Mouse (Mus musculus) R1 (cell line): ENCODE measurements around the gene Trpc4ap.

Experiments
- DNase-seq: peaks from one replicate; pipeline ENCODE4 v3.0.0-alpha.2; 2018; ENCODE audit warnings: low read depth, low spot score

Trpc4ap gene

DNA sequence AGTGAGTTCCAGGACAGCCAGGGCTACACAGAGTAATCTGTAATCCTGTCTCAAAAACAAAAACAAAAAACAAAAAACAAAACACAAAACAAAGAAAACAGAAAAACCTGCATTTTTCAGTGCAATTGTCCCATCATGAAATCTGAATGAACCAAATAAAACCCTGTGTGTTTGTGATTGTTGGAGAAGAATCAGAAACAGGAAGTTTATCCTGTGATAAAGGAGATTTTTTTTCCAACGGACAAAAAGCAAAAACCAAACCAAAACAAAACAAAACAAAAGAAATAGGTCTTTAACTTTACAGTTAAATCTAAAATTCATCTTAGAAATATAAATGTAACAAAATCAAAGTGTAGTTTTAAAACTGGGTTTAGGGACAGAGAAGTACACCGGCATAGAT lies 2.4 kb upstream of the Trpc4ap start:
- no peak for DNase-seq

GRCm38 (mm10) chr2:155693136-155693535 lies 952 bp upstream of the Trpc4ap start:
- DNase-seq: no peak

DNA sequence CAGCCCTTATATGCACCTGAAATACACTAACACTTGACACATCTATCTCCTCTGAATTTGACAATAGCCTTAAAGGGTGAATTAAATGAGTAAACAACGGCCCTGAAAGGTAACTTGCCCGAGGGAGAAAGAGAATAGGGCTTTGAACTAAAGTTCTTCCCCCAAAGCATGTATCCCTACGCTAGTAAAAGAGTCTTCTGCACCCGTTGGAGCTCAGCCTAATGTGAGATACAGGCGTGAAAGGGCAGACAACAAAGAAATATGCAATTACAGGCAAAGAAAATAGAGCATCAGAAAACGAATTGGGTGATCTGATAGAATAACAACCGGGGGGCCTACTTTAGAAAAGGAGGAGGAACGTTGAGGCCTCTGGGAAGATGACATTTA lies 855 bp downstream of the Trpc4ap start:
- no peak for DNase-seq

DNA sequence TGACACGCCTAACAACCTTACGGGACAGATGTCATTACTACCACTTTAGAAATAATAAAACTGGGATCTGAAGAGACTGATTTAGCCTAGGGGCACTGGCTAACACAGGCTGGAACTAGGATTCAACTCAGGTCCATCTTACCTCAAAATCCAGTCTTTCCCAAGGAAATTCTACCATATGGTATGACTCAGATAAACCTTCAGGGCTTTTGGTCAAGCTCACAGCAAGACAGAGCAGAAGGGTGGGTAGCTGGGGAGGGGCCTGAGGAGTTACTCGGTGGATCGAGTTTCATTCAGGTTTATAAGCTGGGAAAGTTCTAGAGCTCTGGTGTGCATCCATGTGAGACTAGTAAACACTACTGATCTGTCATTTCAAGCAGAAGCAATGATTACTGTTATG lies 3.0 kb downstream of the Trpc4ap start:
- DNase-seq: no peak

- DNase-seq: no peak
Observed at GRCm38 (mm10) chr2:155687746-155688145, 4.4 kb downstream of the Trpc4ap start.

DNA sequence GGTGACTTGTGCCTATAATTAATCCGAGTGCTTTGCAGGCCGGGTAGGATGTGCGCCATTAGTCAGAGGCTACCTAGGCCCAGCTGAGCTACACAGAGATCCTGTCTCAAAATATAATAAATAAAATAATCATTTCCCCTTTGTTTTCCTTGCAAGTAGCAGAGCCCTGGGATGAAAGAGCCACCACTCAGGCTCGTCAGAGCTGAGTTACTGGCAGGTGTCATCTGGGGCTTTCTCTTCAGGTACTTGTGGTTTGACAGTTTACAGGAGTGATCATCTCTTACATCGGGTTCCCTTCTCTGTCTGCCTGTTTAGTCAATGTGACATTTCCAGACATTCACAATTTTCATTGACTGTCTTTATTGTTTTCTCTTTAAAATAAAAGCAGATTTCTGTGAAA lies 5.6 kb downstream of the Trpc4ap start:
- no peak for DNase-seq

GRCm38 (mm10) chr2:155683821-155684220 lies 8.4 kb downstream of the Trpc4ap start:
- DNase-seq: no peak

DNA sequence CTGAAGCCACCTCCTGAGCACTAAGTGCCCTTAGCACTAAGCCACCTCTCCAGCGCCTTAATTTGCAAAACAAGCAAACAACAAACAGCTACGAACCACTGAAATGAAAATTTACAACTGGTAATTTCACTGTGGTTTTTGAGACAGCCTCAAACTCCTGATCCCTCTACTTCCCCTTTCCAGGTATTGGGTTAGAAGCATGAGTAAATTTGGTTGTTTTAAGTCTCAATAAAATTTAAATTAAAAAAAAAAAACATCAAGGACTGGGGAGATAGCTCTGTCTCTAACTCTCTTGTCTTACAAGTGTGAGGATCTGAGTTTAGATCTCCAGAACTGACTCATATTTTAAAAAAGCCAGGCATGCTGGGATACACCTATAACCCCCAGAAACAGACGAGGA lies 9.0 kb downstream of the Trpc4ap start:
- DNase-seq: no peak

- DNase-seq: no peak
Observed at GRCm38 (mm10) chr2:155681874-155682273, 10.3 kb downstream of the Trpc4ap start.

- no peak for DNase-seq
Observed at GRCm38 (mm10) chr2:155681194-155681593, 11.0 kb downstream of the Trpc4ap start.

- DNase-seq: no peak
Observed at GRCm38 (mm10) chr2:155680591-155680990, 11.6 kb downstream of the Trpc4ap start.

DNA sequence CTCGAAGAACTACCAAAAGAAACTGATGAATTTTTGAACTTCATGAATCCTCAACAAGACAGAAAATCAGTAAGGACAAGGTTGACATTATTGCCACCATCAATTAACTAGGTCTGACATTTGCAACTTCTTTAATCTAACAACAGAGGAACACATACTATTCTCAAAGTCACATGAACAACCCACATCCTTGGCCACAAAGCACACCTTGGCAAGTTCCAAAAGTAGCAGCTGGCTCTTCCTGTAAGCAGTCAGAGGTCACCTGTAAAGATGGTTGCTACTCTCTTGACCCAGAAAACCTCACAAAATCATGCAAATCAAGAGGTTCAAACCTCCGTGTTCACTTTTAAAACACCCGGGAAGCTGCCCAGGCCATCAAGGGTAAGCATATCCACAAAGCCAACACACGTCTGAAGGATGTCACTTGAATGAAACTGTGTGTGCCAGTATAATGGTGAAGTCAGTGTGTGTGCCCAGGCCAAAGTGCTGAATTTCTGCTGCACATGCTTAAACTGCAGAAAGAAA lies 12.5 kb downstream of the Trpc4ap start:
- DNase-seq: no peak

GRCm38 (mm10) chr2:155675118-155675517 lies 17.1 kb downstream of the Trpc4ap start:
- DNase-seq: no peak

DNA sequence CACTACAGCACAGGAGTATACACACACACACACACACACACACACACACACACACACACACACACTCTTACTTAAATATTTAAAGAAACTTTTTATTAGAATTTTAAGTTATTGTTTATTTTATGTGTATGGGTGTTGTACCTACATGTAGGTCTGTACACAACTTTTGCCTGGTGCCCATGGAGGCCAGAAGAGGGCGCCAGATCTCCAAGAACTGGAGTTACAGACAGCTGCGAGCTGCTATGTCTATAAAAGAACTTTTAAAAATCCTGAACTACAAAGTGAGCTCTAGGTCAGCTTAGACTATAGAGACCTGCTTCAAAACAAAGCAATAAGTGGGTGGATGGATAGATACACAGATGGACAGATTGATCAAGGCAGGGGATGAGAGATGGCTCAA lies 18.6 kb downstream of the Trpc4ap start:
- peak; percentile 71 for DNase-seq

DNA sequence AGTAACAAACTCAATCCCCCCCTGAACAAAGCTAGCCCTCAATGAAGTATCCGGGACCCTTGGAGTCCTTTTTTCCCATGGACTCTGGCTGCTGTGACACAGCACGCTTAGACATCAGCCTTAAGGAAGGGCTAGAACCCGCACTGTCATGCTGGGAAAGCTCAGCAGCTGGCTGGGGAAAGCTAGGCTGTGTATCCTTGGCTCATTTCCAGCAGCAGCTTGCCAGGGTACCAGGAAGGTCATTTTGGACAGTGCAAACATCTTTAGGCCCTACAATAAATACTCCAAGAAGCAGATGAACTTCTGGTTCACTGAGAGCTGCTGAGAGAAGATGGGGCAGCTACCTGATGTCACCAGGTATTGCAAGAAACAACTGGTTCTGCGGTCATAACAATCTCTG lies 20.9 kb downstream of the Trpc4ap start:
- DNase-seq: no peak

DNA sequence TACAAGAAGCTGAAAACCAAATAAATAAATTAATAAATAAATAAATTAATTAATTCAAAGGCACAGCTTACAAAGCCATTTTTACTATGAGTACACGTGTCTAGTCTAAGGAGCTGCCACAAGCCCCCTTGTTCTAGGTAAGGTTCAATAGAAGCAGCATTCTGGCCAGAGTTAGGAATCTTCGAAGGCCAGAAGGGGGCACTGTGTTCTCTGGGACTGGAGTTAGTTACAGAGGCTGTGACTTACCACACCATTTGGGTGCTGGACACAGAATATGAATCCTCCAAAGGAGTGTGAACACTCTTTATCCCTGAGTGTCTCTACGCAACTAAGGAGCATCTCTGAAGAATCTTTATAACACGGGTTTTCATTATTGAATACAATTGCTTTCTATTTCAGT lies 23.7 kb downstream of the Trpc4ap start:
- DNase-seq: peak; percentile 71

GRCm38 (mm10) chr2:155667881-155668280 lies 24.3 kb downstream of the Trpc4ap start:
- no peak for DNase-seq

- peak; percentile 45 for DNase-seq
Observed at GRCm38 (mm10) chr2:155663910-155664460, 28.2 kb downstream of the Trpc4ap start.

DNA sequence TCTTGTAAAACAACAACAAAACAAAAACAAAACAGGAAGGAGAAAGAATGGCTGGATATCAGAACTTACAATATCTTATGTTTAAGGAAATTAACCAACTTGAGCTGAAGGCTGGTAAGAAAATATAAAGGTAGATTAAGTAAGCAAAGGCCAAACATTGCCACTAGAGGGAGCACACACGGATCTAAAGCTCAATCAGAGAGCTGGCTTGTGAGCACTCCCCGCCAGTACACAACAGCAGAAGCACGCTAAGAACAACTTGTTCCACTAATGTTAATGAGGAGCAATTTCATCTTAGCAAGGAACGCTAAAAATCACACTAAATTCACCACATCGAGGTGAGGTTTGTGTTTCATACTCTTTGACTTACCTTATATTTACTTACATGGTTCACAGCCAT lies 29.1 kb downstream of the Trpc4ap start:
- no peak for DNase-seq

- DNase-seq: no peak
Observed at GRCm38 (mm10) chr2:155662390-155662789, 29.8 kb downstream of the Trpc4ap start.

GRCm38 (mm10) chr2:155655759-155656372 lies 36.3 kb downstream of the Trpc4ap start:
- DNase-seq: no peak

DNA sequence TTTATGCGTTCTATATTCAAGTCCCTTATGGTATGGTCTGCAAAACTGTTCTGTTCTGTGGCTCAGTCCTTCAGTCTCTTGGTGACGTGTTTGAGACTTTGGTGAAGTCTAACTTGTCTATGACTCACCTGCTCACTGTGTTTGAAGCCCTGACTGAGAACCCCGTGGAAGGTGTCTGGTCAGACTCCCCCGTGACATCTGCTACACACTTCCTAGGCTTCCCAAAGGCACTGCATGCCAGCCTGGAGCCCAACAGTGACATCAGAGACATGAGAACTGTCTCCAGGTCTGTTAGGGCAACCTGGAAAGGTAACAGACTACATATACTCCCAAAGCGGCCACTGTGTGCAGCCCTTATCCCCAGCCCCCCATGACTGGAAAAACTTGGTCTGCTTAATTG lies 39.6 kb downstream of the Trpc4ap start:
- DNase-seq: no peak

GRCm38 (mm10) chr2:155645746-155646145 lies 46.4 kb downstream of the Trpc4ap start:
- no peak for DNase-seq
